In the genomic region with DNA sequence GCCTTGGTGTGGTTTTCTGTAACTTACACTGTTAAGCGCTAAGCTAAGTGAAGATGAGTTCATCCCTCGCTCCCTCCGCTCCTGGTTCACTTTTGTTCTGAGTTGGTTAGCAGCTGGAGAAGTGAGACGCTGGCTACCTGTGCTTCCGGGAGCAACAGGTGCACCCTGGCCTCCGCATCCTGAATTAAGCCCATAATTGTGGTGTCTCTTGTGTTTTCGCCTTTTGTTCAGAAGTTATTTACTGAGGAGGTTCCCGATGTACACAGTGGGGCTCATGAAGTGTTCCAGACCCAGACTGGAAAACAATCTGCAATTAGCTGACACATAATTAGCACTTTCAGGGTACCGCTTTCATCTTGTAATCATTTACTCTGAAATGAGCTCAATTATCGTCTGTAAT, we compare ENCODE assay signal across 19 mouse cellular contexts. TPM values are rescaled to one million over a fixed set of nuclear protein-coding genes. Genes with fewer than 3 reads are reported as not detected.
DNase-seq lines count a peak whose midpoint lies in the region; ATAC-seq and TF ChIP-seq lines count a peak whose summit lies in the region.
"Had no signal": no experiment of that assay in that cellular context is flagged by ENCODE, and none has a peak within 500 bp of the region (broad histone marks: within the 10 kb centered on the region; RNA-seq: fewer than 3 reads in every experiment).

No protein-coding gene starts in this region.

- H3K4me1 ChIP-seq in olfactory bulb, adult 2 months (ENCODE audit: control insufficient read depth, insufficient read depth, low read length) = peaks cover 16% of the 10 kb centered on the region
- no peaks in the 10 kb centered on the region for H3K4me1 ChIP-seq in liver, postnatal 0 days (ENCODE audit: insufficient read depth)
- H3K4me1 ChIP-seq: embryonic facial prominence, embryonic 13.5 days; forebrain, embryonic 10.5 days; forebrain, embryonic 12.5 days had no signal

- H3K27me3 ChIP-seq in liver, postnatal 0 days (ENCODE audit: insufficient read depth, low read length) = no peaks in the 10 kb centered on the region
- H3K27me3 ChIP-seq: embryonic facial prominence, embryonic 13.5 days; forebrain, embryonic 12.5 days had no signal

- TF ChIP-seq EP300 in liver, postnatal 0 days (IDR thresholded peaks at IDR 0.05; ENCODE audit: low read depth) = no peak

- DNase-seq in brain, adult 2 months (ENCODE audit: low read depth, low spot score) = peak; percentile 55
- peak; percentile 39 for DNase-seq in brain, embryonic 14.5 days (ENCODE audit: low read depth)
- DNase-seq in liver, postnatal 0 days = no peak
- no peak for DNase-seq in retina, postnatal 1 day
- DNase-seq: adrenal gland, adult 2 months; adrenal gland, postnatal 10 days; adrenal gland, postnatal 25 days; cerebellum, adult 11 months; cerebellum, adult 2 months; cerebellum, adult 9-10 months; cerebellum, postnatal 10 days; cerebellum, postnatal 25 days had no signal

- ATAC-seq in liver, postnatal 0 days = no peak
- ATAC-seq: forebrain, embryonic 14.5 days; forebrain, embryonic 16.5 days had no signal

- H3K4me3 ChIP-seq in olfactory bulb, adult 2 months (ENCODE audit: insufficient read depth, low read depth, low read length) = no peak overlapping the region
- no peak overlapping the region for H3K4me3 ChIP-seq in liver, postnatal 0 days (ENCODE audit: low read depth, low read length)
- H3K4me3 ChIP-seq: embryonic facial prominence, embryonic 13.5 days; erythroblast, embryonic 14.5 days; forebrain, embryonic 10.5 days; forebrain, embryonic 12.5 days had no signal

- TF ChIP-seq CTCF in brain, embryonic 14.5 days (IDR thresholded peaks at IDR 0.05; ENCODE audit: borderline replicate concordance, extremely low read depth, insufficient read depth, insufficient read length) = no peak
- no peak for TF ChIP-seq CTCF in olfactory bulb, adult 2 months (IDR thresholded peaks at IDR 0.05; ENCODE audit: insufficient read depth, low read depth, low read length)
- TF ChIP-seq CTCF in liver, postnatal 0 days (IDR thresholded peaks at IDR 0.05; ENCODE audit: low read depth) = no peak

- peaks cover 46% of the 10 kb centered on the region for H3K36me3 ChIP-seq in liver, postnatal 0 days (replicated peaks; ENCODE audit: insufficient read depth, low read length)

- 32% methylated on average over 10 of the region's 10 CpGs for WGBS in olfactory bulb, adult 2 months
- WGBS in liver, postnatal 0 days (ENCODE audit: insufficient replicate concordance) = 91% methylated on average over 10 of the region's 10 CpGs

- peak overlapping the region; percentile 81 for H3K27ac ChIP-seq in olfactory bulb, adult 2 months (ENCODE audit: insufficient read depth, low read depth, low read length)
- H3K27ac ChIP-seq in liver, postnatal 0 days (ENCODE audit: low read depth) = no peak overlapping the region
- H3K27ac ChIP-seq: embryonic facial prominence, embryonic 13.5 days; forebrain, embryonic 10.5 days; forebrain, embryonic 12.5 days had no signal

- no peak for TF ChIP-seq POLR2A in brain, embryonic 14.5 days (IDR thresholded peaks at IDR 0.05; ENCODE audit: borderline replicate concordance, extremely low read depth, insufficient read depth, insufficient read length, poor library complexity, severe bottlenecking)
- TF ChIP-seq POLR2A in olfactory bulb, adult 2 months (IDR thresholded peaks at IDR 0.05; ENCODE audit: insufficient read depth, low read depth, low read length) = no peak

- H3K9ac ChIP-seq in liver, postnatal 0 days (replicated peaks) = no peak overlapping the region
- H3K9ac ChIP-seq: embryonic facial prominence, embryonic 13.5 days; forebrain, embryonic 12.5 days had no signal

- no peak overlapping the region for H3K4me2 ChIP-seq in liver, postnatal 0 days (ENCODE audit: low read depth, low read length)
- H3K4me2 ChIP-seq: embryonic facial prominence, embryonic 13.5 days; forebrain, embryonic 12.5 days had no signal

- H3K9me3 ChIP-seq in liver, postnatal 0 days (ENCODE audit: low read length) = no peaks in the 10 kb centered on the region
- H3K9me3 ChIP-seq: embryonic facial prominence, embryonic 13.5 days; forebrain, embryonic 10.5 days; forebrain, embryonic 12.5 days had no signal

RNA-seq across cellular contexts. Expression of gene Mrpl3, which starts 16.1 kb away (rescaled TPM):
- 34.3 and 55.0 TPM in 2 replicates for polyA plus RNA-seq in brain, embryonic 14.5 days (2012; rRNA removed)
- 121 and 370 TPM in 2 replicates for polyA plus RNA-seq in olfactory bulb, adult 2 months (2012; ENCODE audit: insufficient read depth, insufficient read length, low replicate concordance, missing spikeins)
- polyA plus RNA-seq in liver, postnatal 0 days (2015; fragmentation: Nextera tagmentation; extraction: Ambion mirVana) = 34.6 and 39.0 TPM in 2 replicates

Comparison
In these comparisons a context has a peak if more than half of its experiments do, and no peak if none do; other contexts are left out.
1. DNase-seq: peak in brain, adult 2 months (single experiment) and brain, embryonic 14.5 days (single experiment); none in liver, postnatal 0 days (single experiment) and retina, postnatal 1 day (single experiment).